Mouse (Mus musculus): ENCODE data around the gene Hcst. TPM values are rescaled to one million over a fixed set of nuclear protein-coding genes. Genes with fewer than 3 reads are reported as not detected.

The Hcst gene
- polyA plus RNA-seq, 1 experiment from 2014 or later: 1.0 TPM

DNA sequence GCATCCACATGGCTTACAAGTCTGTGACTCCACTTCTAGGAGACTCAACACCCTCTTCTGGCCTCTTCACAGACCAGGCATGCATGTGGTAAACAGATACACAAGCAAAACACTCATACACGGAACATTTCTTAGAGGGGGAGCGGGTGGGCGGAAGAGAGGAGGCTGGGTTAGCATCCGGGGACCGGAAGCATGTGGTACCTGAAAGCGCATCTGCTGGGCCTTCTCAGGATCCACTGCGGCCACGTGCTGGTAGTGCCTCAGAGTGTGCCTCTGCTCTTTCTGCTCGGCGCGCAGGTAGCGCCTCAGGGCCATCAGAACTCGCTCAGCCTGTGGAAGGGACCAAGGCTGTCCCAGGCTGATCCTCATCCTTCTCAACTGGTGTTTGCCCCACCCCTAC lies 20.1 kb upstream of the Hcst start:
- Histone ChIP-seq H3K4me2 (ENCODE audit: low read depth, low read length, severe bottlenecking) (no peak overlapping the region), H3K27ac (ENCODE audit: low read depth, low read length) (no peak overlapping the region), H3K9me3 (ENCODE audit: control insufficient read depth, low read length) (no peaks in the 10 kb centered on the region), H3K27me3 (ENCODE audit: control insufficient read depth, insufficient read depth, low read length) (no peaks in the 10 kb centered on the region), H3K9ac (ENCODE audit: low read length) (no peak overlapping the region), H3K4me1 (replicated peaks; ENCODE audit: control insufficient read depth, insufficient read depth, low read length) (peaks cover 5% of the 10 kb centered on the region), H3K36me3 (ENCODE audit: control insufficient read depth, insufficient read depth, low read length) (no peaks in the 10 kb centered on the region), H3K4me3 (ENCODE audit: low read depth, low read length) (no peak overlapping the region)
- 77% methylated on average over 13 of the region's 13 CpGs for WGBS
- ATAC-seq (replicated peaks; ENCODE audit: low FRiP score) (no peak), DNase-seq (ENCODE audit: low spot score) (no peak)

DNA sequence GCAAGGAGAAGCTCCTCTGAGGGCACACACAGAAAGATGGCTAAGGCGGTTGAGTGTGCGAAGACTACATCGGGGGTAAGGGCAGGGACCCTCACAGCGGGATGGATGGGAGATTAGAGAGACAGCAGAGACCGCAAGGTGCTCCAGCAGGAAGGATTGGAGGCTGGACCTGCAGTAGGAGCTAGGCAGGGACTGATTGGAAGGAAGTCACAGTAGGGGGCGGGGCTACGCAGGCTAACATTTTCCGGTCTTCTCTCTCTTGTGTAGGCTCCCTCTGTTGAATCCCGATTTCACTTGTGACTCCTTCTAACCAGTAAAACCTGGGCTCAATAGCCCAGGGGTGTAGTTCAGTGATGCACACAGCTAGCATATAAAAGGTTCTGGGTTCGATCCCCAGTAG lies 17.2 kb upstream of the Hcst start:
- no peak for DNase-seq (ENCODE audit: low spot score)
- H3K9ac ChIP-seq (ENCODE audit: low read length): no peak overlapping the region
- no peak overlapping the region for H3K4me2 ChIP-seq (ENCODE audit: low read depth, low read length, severe bottlenecking)
- H3K4me1 ChIP-seq (replicated peaks; ENCODE audit: control insufficient read depth, insufficient read depth, low read length): no peaks in the 10 kb centered on the region
- H3K27me3 ChIP-seq (ENCODE audit: control insufficient read depth, insufficient read depth, low read length): no peaks in the 10 kb centered on the region
- no peak for ATAC-seq (replicated peaks; ENCODE audit: low FRiP score)
- 16% methylated on average over 10 of the region's 10 CpGs for WGBS
- H3K36me3 ChIP-seq (ENCODE audit: control insufficient read depth, insufficient read depth, low read length): no peaks in the 10 kb centered on the region
- H3K4me3 ChIP-seq (ENCODE audit: low read depth, low read length): no peak overlapping the region
- no peak overlapping the region for H3K27ac ChIP-seq (ENCODE audit: low read depth, low read length)
- H3K9me3 ChIP-seq (ENCODE audit: control insufficient read depth, low read length): no peaks in the 10 kb centered on the region

DNA sequence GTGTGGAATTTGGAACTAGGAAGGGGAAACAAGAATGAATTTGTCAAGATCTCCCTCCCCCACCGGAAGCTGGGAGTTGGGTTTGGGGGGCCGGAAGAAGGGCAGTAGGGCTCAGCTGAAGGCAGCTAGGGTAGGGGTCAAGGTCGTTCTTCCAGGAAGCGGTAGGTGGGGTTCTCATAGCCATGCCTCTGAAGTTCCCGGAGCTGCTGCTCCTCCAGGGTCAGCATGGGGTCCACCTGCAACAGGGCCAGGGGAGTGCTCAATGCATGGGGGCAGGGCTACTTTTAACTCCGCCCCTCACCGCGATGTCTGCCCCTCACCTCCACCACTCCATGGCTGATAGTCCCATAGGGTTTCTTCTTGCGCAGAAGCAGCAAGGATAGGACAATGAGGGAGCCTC lies 15.5 kb upstream of the Hcst start:
- Histone ChIP-seq H3K27ac (ENCODE audit: low read depth, low read length) (no peak overlapping the region), H3K4me3 (ENCODE audit: low read depth, low read length) (no peak overlapping the region), H3K36me3 (ENCODE audit: control insufficient read depth, insufficient read depth, low read length) (no peaks in the 10 kb centered on the region), H3K9ac (ENCODE audit: low read length) (no peak overlapping the region), H3K9me3 (ENCODE audit: control insufficient read depth, low read length) (no peaks in the 10 kb centered on the region), H3K4me2 (ENCODE audit: low read depth, low read length, severe bottlenecking) (no peak overlapping the region), H3K4me1 (replicated peaks; ENCODE audit: control insufficient read depth, insufficient read depth, low read length) (no peaks in the 10 kb centered on the region), H3K27me3 (ENCODE audit: control insufficient read depth, insufficient read depth, low read length) (no peaks in the 10 kb centered on the region)
- ATAC-seq (replicated peaks; ENCODE audit: low FRiP score) (no peak), DNase-seq (ENCODE audit: low spot score) (no peak)
- 56% methylated on average over 9 of the region's 9 CpGs for WGBS

DNA sequence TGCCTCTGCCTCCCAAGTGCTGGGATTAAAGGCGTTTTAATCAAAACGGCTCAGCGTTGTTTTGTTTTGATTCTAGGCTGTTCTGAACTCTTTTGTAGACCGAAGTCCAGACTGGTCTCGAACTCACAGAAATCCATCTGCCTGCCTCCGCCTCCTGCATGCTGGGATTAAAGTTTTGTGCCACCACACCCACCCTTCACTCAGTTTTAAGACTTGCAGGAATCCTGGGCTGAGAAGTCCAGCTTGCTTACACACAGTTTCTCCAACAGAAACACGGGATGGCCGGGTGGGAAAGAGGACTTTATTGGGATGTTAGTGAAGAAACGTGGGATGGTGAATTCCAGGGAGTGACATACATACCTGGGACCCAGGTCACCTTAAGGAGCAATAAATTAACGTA lies 15.0 kb upstream of the Hcst start:
- Histone ChIP-seq H3K9ac (ENCODE audit: low read length) (no peak overlapping the region), H3K27me3 (ENCODE audit: control insufficient read depth, insufficient read depth, low read length) (no peaks in the 10 kb centered on the region), H3K4me1 (replicated peaks; ENCODE audit: control insufficient read depth, insufficient read depth, low read length) (no peaks in the 10 kb centered on the region), H3K27ac (ENCODE audit: low read depth, low read length) (no peak overlapping the region), H3K36me3 (ENCODE audit: control insufficient read depth, insufficient read depth, low read length) (no peaks in the 10 kb centered on the region), H3K4me3 (ENCODE audit: low read depth, low read length) (no peak overlapping the region), H3K4me2 (ENCODE audit: low read depth, low read length, severe bottlenecking) (no peak overlapping the region), H3K9me3 (ENCODE audit: control insufficient read depth, low read length) (no peaks in the 10 kb centered on the region)
- 73% methylated on average over 10 of the region's 10 CpGs for WGBS
- DNase-seq (ENCODE audit: low spot score) (no peak), ATAC-seq (replicated peaks; ENCODE audit: low FRiP score) (no peak)

DNA sequence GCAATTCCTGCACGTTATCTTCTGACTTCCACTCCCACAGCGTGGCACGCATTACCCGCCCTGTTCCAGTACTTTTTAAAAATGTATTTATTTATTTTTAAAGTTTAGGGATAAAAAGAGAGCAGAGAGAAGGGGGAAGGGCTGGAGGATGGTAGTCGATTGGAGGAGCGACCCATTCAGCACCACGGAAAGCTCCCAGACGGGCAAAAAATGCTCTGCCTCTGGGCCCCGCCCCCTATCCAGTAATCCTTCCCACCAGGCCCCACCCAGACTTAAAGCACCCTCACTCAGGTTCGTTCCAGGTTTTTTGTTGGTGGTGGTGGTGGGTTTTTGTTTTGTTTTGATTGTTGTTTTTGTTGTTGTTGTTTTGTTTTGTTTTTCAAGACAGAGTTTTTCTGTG lies 14.6 kb upstream of the Hcst start:
- peak; percentile 71 for DNase-seq (ENCODE audit: low spot score)
- Histone ChIP-seq H3K27ac (ENCODE audit: low read depth, low read length) (no peak overlapping the region), H3K9me3 (ENCODE audit: control insufficient read depth, low read length) (no peaks in the 10 kb centered on the region), H3K36me3 (ENCODE audit: control insufficient read depth, insufficient read depth, low read length) (no peaks in the 10 kb centered on the region), H3K9ac (ENCODE audit: low read length) (no peak overlapping the region), H3K27me3 (ENCODE audit: control insufficient read depth, insufficient read depth, low read length) (no peaks in the 10 kb centered on the region), H3K4me1 (replicated peaks; ENCODE audit: control insufficient read depth, insufficient read depth, low read length) (no peaks in the 10 kb centered on the region), H3K4me2 (ENCODE audit: low read depth, low read length, severe bottlenecking) (no peak overlapping the region), H3K4me3 (ENCODE audit: low read depth, low read length) (no peak overlapping the region)
- no peak for ATAC-seq (replicated peaks; ENCODE audit: low FRiP score)
- 3% methylated on average over 10 of the region's 10 CpGs for WGBS

DNA sequence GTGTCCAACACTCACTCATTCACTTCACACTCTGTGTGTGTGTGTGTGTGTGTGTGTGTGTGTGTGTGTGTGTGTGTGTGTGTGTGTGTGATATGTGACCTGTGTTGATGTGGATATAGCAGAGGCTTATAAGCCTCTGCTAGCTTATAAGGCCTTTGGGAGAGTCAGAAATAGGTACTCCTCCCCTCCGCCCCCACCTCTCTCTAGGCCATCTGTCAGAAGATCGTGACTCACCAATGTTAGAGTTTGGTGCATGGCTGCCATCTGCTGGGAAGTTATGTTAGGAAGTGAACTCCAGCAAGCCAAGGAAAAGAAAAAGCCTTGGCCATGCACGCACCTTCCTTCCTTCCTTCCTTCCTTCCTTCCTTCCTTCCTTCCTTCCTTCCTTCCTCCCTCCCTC lies 12.1 kb upstream of the Hcst start:
- no peak overlapping the region for H3K4me3 ChIP-seq (ENCODE audit: low read depth, low read length)
- no peak overlapping the region for H3K9ac ChIP-seq (ENCODE audit: low read length)
- H3K4me2 ChIP-seq (ENCODE audit: low read depth, low read length, severe bottlenecking): no peak overlapping the region
- peak; percentile 62 for DNase-seq (ENCODE audit: low spot score)
- H3K4me1 ChIP-seq (replicated peaks; ENCODE audit: control insufficient read depth, insufficient read depth, low read length): no peaks in the 10 kb centered on the region
- 0 out of 2 replicates have a peak, but pooled peaks have one; percentile 30 for ATAC-seq (replicated peaks; ENCODE audit: low FRiP score)
- H3K36me3 ChIP-seq (ENCODE audit: control insufficient read depth, insufficient read depth, low read length): no peaks in the 10 kb centered on the region
- no peaks in the 10 kb centered on the region for H3K9me3 ChIP-seq (ENCODE audit: control insufficient read depth, low read length)
- H3K27me3 ChIP-seq (ENCODE audit: control insufficient read depth, insufficient read depth, low read length): no peaks in the 10 kb centered on the region
- no peak overlapping the region for H3K27ac ChIP-seq (ENCODE audit: low read depth, low read length)
- WGBS: 15% methylated on average over 3 of the region's 3 CpGs

DNA sequence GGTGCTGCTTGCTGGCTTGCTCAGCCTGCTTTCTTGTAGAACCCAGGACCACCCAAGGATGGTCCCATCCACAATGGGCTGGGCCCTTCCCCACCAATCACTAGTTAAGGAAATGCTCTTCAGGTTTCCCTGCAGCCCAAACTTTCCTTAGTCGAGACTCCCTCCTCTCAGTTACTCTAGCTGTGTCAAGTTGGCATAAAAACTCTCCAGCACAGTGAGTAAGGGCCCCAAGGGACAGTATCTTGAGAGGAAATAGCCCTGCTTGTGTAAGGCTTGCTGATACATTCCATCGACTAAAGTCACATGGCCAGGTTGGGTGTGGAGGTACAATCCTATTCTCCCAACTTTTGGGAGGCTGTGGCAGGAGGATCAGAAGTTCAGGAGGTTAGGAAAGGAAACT lies 10.5 kb upstream of the Hcst start:
- no peak overlapping the region for H3K9ac ChIP-seq (ENCODE audit: low read length)
- no peaks in the 10 kb centered on the region for H3K27me3 ChIP-seq (ENCODE audit: control insufficient read depth, insufficient read depth, low read length)
- H3K4me1 ChIP-seq (replicated peaks; ENCODE audit: control insufficient read depth, insufficient read depth, low read length): no peaks in the 10 kb centered on the region
- ATAC-seq (replicated peaks; ENCODE audit: low FRiP score) (no peak), DNase-seq (ENCODE audit: low spot score) (no peak)
- H3K36me3 ChIP-seq (ENCODE audit: control insufficient read depth, insufficient read depth, low read length): no peaks in the 10 kb centered on the region
- 83% methylated on average over 2 of the region's 2 CpGs for WGBS
- no peak overlapping the region for H3K27ac ChIP-seq (ENCODE audit: low read depth, low read length)
- H3K4me2 ChIP-seq (ENCODE audit: low read depth, low read length, severe bottlenecking): no peak overlapping the region
- no peak overlapping the region for H3K4me3 ChIP-seq (ENCODE audit: low read depth, low read length)
- H3K9me3 ChIP-seq (ENCODE audit: control insufficient read depth, low read length): no peaks in the 10 kb centered on the region

DNA sequence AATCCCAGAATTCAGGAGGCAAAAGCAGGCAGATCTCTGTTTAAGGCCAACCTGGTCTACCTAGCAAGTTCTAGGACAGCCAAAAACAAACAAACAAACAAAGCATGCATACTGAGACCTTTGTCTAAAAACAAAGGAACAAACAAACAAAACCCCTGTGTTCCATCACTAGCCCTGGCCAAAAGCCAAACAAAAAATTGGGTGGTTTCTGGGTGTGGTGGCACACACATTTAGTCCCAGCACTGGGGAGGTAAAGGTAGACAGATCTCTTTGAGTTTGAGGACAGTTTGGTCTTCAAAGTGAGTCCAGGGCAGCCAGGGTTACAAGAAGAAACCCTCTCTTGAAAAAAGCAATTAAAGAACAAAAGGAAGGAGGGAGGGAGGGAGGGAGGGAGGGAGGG lies 9.7 kb upstream of the Hcst start:
- H3K4me1 ChIP-seq (replicated peaks; ENCODE audit: control insufficient read depth, insufficient read depth, low read length): no peaks in the 10 kb centered on the region
- H3K9me3 ChIP-seq (ENCODE audit: control insufficient read depth, low read length): no peaks in the 10 kb centered on the region
- DNase-seq (ENCODE audit: low spot score): no peak
- ATAC-seq (replicated peaks; ENCODE audit: low FRiP score): no peak
- no peak overlapping the region for H3K4me3 ChIP-seq (ENCODE audit: low read depth, low read length)
- no peak overlapping the region for H3K4me2 ChIP-seq (ENCODE audit: low read depth, low read length, severe bottlenecking)
- no peak overlapping the region for H3K9ac ChIP-seq (ENCODE audit: low read length)
- no peaks in the 10 kb centered on the region for H3K36me3 ChIP-seq (ENCODE audit: control insufficient read depth, insufficient read depth, low read length)
- no peak overlapping the region for H3K27ac ChIP-seq (ENCODE audit: low read depth, low read length)
- no peaks in the 10 kb centered on the region for H3K27me3 ChIP-seq (ENCODE audit: control insufficient read depth, insufficient read depth, low read length)

DNA sequence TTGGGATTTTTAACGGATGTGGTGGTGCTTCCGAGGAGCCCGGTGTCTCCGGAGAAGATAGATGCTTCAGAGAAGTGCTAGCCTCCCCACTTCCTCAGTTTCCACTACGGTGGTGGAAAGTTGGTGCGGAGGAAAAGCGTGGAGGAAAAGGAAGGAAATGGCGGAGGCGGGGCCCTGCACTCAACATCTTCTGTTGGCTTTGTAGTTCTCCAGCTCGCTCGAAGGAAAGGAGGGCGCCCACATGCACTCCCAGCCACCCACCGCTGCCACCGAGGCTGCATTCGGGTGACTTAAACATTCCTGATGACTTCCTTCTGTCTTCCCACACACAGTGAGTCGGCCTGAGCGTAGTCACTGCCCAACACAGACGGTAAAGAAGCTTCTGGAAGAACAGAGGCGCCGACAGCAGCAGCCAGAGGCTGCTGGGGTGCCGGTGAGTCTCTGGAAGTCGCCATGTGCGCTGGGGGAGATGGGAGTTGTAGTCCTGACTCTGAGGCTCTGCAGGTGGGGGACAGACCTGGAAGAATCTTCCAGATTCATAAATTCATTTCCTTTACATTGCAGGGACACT lies 3.5 kb upstream of the Hcst start:
- peak overlapping the region; percentile 94 for H3K4me2 ChIP-seq (ENCODE audit: low read depth, low read length, severe bottlenecking)
- peak overlapping the region; percentile 52 for H3K4me3 ChIP-seq (ENCODE audit: low read depth, low read length)
- H3K27ac ChIP-seq (ENCODE audit: low read depth, low read length): no peak overlapping the region
- H3K27me3 ChIP-seq (ENCODE audit: control insufficient read depth, insufficient read depth, low read length): no peaks in the 10 kb centered on the region
- peak overlapping the region; percentile 63 for H3K9ac ChIP-seq (ENCODE audit: low read length)
- peaks cover 7% of the 10 kb centered on the region; the same call in 1 of the 2 replicates for H3K4me1 ChIP-seq (replicated peaks; ENCODE audit: control insufficient read depth, insufficient read depth, low read length)
- no peaks in the 10 kb centered on the region for H3K36me3 ChIP-seq (ENCODE audit: control insufficient read depth, insufficient read depth, low read length)
- DNase-seq (ENCODE audit: low spot score) (no peak), ATAC-seq (replicated peaks; ENCODE audit: low FRiP score) (no peak)
- 55% methylated on average over 23 of the region's 23 CpGs for WGBS
- no peaks in the 10 kb centered on the region for H3K9me3 ChIP-seq (ENCODE audit: control insufficient read depth, low read length)

All from forebrain, embryonic 11.5 days (tissue).